Mouse (Mus musculus) thymus, adult 18-20 months (tissue): ENCODE data around the gene Atf4.

Source experiments
- DNase-seq, 2 experiments: peaks; one replicate each; pipeline ENCODE4 v3.0.0; 2022; ENCODE audit warnings: mixed read lengths in 2 of 2

The Atf4 gene

GRCm38 (mm10) chr15:80288036-80288435 is 33.1 kb downstream of the Atf4 start:
- no peak for DNase-seq

- peak; percentile 69 to 71 for DNase-seq
These were observed 34.5 kb downstream of the Atf4 start for GRCm38 (mm10) chr15:80289436-80289835.

DNA sequence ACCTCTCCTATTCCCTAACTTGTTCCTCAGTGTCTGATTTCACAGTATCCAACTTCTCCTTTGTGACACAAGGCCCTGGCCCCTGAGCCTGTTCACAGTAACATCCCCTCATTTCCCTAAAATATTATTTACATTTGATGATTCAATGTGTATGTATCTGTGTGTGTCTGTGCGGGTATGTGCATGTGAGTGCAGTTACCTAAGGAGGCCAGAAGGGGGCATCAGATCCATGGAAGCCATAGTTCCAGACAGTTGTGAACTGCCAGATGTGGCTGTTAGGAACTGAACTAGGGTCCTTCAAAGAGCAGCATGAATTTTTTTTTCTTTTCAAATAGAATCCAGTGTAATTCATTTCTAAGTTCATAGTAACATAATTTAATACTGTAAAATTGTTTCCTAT is 42.2 kb downstream of the Atf4 start:
- DNase-seq, result no peak

GRCm38 (mm10) chr15:80303779-80304178 is 48.8 kb downstream of the Atf4 start:
- no peak for DNase-seq

DNA sequence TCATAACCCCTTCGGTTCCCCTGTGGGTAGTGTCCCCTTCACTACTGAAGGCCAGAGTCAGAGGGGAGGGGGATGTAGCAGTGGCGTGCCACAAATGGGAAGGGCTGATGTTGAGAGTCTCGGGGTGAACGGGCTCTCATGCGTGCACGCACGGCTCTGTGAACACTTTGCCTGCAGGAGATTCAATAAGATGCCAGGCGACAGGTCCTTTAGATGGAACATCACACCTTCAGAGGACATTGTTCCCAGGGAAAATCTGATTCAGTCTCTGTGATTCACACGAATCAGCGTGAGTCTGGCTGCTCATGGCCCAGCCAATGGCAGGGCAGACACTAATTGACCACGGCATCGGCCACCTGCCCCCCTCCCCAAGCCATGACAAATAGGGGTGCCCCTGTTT is 49.2 kb downstream of the Atf4 start:
- DNase-seq, result no peak

DNA sequence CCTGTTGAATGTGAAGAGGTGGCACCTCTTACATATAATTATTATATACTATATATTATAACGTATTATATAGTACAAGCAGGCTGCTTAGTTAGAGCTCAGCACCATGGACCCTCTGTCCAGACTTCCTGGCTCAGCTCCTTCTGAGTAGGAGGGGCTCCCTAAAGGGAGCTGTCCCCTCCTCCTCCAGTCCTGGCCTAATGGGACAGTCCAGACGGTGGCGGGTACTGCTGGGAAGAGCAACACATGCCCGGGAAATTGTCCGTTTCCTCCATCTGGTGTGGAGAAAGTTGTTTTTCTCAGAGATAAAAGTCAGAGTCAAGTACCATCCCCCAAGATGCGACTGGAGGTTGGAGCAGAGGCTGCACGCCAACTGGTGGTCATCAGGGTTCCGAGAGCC is 51.2 kb downstream of the Atf4 start:
- no peak for DNase-seq
